Mouse (Mus musculus) liver, postnatal 0 days (tissue): ENCODE measurements around the gene Robo1. TPM values are rescaled to one million over a fixed set of nuclear protein-coding genes. Genes with fewer than 3 reads are reported as not detected.

ENCODE experiments used
- ATAC-seq: fragments of 200-750 bp; cut with Nextera tagmentation; 2 replicates; pipeline ENCODE4 v1.8.0; 2017; ENCODE audit warnings: mild to moderate bottlenecking, moderate library complexity
- DNase-seq: peaks from one replicate; pipeline ENCODE4 v3.0.0-alpha.2; 2016
- H3K27ac ChIP-seq: fragments of 300-500 bp; sonication (generic); 2 replicates; pipeline ENCODE4 v1.5.1; 2014; ENCODE audit warnings: antibody characterized with exemption, moderate library complexity, mild to moderate bottlenecking, low read depth
- H3K27me3 ChIP-seq: fragments of 300-500 bp; sonication (generic); 2 replicates; pipeline ENCODE4 v1.6.1; 2014; ENCODE audit warnings: low read length, control low read depth, mixed read lengths; ENCODE audit not compliant: insufficient read depth
- H3K36me3 ChIP-seq: fragments of 300-500 bp; sonication (generic); replicated peaks from 2 replicates; pipeline ENCODE4 v1.6.1; 2014; ENCODE audit warnings: mild to moderate bottlenecking, control low read depth, low read length, moderate library complexity, mixed read lengths; ENCODE audit not compliant: insufficient read depth
- H3K4me1 ChIP-seq: fragments of 300-500 bp; sonication (generic); 2 replicates; pipeline ENCODE4 v1.6.1; 2014; ENCODE audit warnings: antibody characterized with exemption, mild to moderate bottlenecking, control low read depth; ENCODE audit not compliant: insufficient read depth
- H3K4me2 ChIP-seq: fragments of 300-500 bp; sonication (generic); 2 replicates; pipeline ENCODE4 v1.6.1; 2014; ENCODE audit warnings: low read depth, mild to moderate bottlenecking, low read length, moderate library complexity, mixed read lengths
- H3K4me3 ChIP-seq: fragments of 300-500 bp; sonication (generic); 2 replicates; pipeline ENCODE4 v1.5.1; 2014; ENCODE audit warnings: low read depth, low read length
- H3K9ac ChIP-seq: fragments of 300-500 bp; sonication (generic); replicated peaks from 2 replicates; pipeline ENCODE4 v1.6.1; 2014; ENCODE audit warnings: mild to moderate bottlenecking, moderate library complexity
- H3K9me3 ChIP-seq: fragments of 300-500 bp; sonication (generic); 2 replicates; pipeline ENCODE4 v1.6.1; 2016; ENCODE audit warnings: mild to moderate bottlenecking, control low read depth, low read length, mixed read lengths
- CTCF ChIP-seq: sonication (generic); IDR thresholded peaks from 2 replicates; pipeline ENCODE4 v1.5.1; 2016; ENCODE audit warnings: antibody characterized with exemption, low read depth
- EP300 ChIP-seq: IDR thresholded peaks from 2 replicates; pipeline ENCODE4 v1.6.1; 2016; ENCODE audit warnings: antibody characterized with exemption, low read depth, mild to moderate bottlenecking
- WGBS: fragments of 180-500 bp; shearing (Covaris S2); extraction: QIAGEN DNeasy Blood & Tissue Kit; methylation state at CpG from one replicate; pipeline ENCODE4 v1.1.7; 2014; ENCODE audit not compliant: insufficient replicate concordance; 5-methylcytosine and 5-hydroxymethylcytosine counted together
- polyA plus RNA-seq: library from polyadenylated mRNA; unstranded; fragments of >200 nt; fragmentation: Nextera tagmentation; extraction: Ambion mirVana; gene quantifications from 2 replicates; pipeline ENCODE4 v1.2.1, GENCODE M21; 2015

Robo1 gene
- polyA plus RNA-seq, 1 experiment from 2014 or later, result 2.4 TPM

- H3K27ac ChIP-seq, result no peak overlapping the region
- no peak for DNase-seq
- TF ChIP-seq CTCF (peak; percentile 63), EP300 (no peak)
Measured at GRCm38 (mm10) chr16:72691909-72692308, 383.8 kb downstream of the Robo1 start.

DNA sequence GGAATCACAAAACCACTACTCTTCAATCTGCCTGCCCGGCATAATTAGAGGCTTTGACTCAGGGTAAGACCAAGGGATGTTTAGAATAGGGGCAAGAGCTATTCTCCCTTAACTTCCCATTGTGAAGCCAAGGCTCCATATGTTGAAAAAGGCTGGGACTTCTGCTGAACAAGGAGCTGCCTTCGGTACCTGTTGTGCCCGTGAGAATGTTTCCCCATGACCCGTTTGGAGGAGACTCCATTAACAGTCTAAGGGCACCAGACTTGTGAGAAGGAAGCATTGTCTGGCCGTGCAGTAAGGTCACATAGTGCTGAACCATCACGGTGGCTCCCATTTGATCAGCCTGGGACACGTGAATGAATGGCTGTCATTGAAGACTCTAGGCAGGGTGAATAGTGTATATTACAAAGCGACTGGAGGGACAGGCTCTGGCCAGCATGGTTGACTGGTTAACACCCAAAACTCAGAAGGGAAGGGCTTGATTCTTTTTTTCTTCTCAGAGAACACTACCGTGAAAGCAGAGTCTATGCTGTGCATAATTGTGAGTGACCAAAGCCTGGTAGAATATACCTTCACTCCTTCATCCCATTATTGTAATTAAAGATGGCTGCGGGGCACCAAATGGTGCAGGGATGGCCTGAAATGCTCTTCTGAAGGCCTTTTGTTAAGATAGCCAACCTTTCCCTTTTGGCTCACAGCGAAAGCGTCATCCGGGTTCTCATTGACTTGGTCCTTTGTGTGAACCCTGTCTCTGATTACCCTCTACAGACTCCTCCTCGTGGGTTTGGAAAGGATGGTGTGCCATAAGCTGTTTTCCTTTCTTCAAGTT, 385.6 kb downstream of the Robo1 start:
- 75% methylated on average over 14 of the region's 14 CpGs for WGBS
- Histone ChIP-seq H3K4me2 (no peak overlapping the region), H3K36me3 (no peaks in the 10 kb centered on the region), H3K9ac (no peak overlapping the region), H3K27me3 (no peaks in the 10 kb centered on the region), H3K4me3 (no peak overlapping the region), H3K9me3 (no peaks in the 10 kb centered on the region), H3K27ac (no peak overlapping the region), H3K4me1 (no peaks in the 10 kb centered on the region)
- DNase-seq (no peak), ATAC-seq (no peak)
- no peak for TF ChIP-seq CTCF
- no peak for TF ChIP-seq EP300

More at GRCm38 (mm10) chr16:72691909-72692308, 383.8 kb downstream of the Robo1 start:
- H3K27me3 ChIP-seq, result no peaks in the 10 kb centered on the region
- H3K4me1 ChIP-seq, result no peaks in the 10 kb centered on the region
- ATAC-seq, result peak; percentile 28; the same call in 1 of the 2 replicates
- H3K9ac ChIP-seq, result no peak overlapping the region
- no peak overlapping the region for H3K4me2 ChIP-seq
- H3K4me3 ChIP-seq, result no peak overlapping the region
- 41% methylated on average over 3 of the region's 3 CpGs for WGBS
- no peaks in the 10 kb centered on the region for H3K36me3 ChIP-seq
- no peaks in the 10 kb centered on the region for H3K9me3 ChIP-seq

- Histone ChIP-seq H3K4me2 (no peak overlapping the region), H3K27me3 (no peaks in the 10 kb centered on the region), H3K9me3 (no peaks in the 10 kb centered on the region), H3K9ac (no peak overlapping the region), H3K36me3 (no peaks in the 10 kb centered on the region), H3K4me1 (no peaks in the 10 kb centered on the region), H3K4me3 (no peak overlapping the region), H3K27ac (no peak overlapping the region)
- ATAC-seq (no peak), DNase-seq (no peak)
- WGBS, result 70% methylated on average over 5 of the region's 5 CpGs
- TF ChIP-seq EP300 (no peak), CTCF (no peak)
Measured at GRCm38 (mm10) chr16:72694787-72695186, 386.7 kb downstream of the Robo1 start.

DNA sequence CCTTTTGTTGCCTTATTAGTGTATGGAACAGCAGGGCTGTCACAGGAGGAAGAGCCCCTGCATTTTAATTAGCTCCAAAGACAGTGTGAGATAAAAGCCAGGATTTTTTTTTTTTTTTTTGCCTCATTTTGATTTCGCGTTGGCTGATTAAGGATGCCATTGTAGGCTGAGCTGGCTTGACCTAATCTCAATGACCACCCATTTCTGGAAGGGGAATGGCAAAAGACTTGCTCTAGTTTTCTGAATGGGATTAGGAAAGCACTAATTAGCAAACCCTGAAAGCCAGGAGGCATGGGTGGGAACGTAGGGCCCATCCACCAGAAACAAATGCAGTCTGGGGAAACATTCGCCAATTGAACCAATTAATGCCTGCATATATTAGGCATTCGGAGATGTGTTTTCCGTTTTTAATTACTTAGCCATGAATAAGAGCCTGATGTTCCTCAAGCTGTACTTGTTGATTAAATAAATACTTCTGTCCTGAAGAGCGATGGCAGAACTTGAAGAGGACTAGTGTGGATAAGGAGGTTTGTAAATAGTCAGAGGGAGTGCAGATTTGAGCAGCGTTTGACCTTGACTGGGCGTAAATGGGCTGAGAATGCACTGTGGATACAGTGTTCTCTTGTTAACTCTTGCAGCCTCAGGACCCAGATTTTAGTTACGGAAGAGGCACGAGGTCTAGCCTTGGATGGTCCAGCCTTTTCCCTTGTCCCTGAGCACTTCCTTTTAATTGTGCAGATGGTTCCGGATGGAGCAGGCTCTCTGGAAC, 391.3 kb downstream of the Robo1 start:
- no peak overlapping the region for H3K9ac ChIP-seq
- TF ChIP-seq EP300 (no peak), CTCF (no peak)
- no peaks in the 10 kb centered on the region for H3K9me3 ChIP-seq
- ATAC-seq (no peak), DNase-seq (no peak)
- no peak overlapping the region for H3K27ac ChIP-seq
- H3K4me1 ChIP-seq, result no peaks in the 10 kb centered on the region; the same call in 1 of the 2 replicates
- H3K4me3 ChIP-seq, result no peak overlapping the region
- no peaks in the 10 kb centered on the region for H3K36me3 ChIP-seq
- H3K4me2 ChIP-seq, result no peak overlapping the region
- 60% methylated on average over 12 of the region's 12 CpGs for WGBS
- H3K27me3 ChIP-seq, result no peaks in the 10 kb centered on the region

- H3K9me3 ChIP-seq, result no peaks in the 10 kb centered on the region
- no peaks in the 10 kb centered on the region for H3K27me3 ChIP-seq
- H3K9ac ChIP-seq, result no peak overlapping the region
- H3K4me2 ChIP-seq, result no peak overlapping the region
- 80% methylated on average over 11 of the region's 11 CpGs for WGBS
- TF ChIP-seq CTCF, result no peak
- TF ChIP-seq EP300, result no peak
- DNase-seq (no peak), ATAC-seq (no peak)
- H3K36me3 ChIP-seq, result no peaks in the 10 kb centered on the region
- H3K4me3 ChIP-seq, result no peak overlapping the region
- no peaks in the 10 kb centered on the region; the same call in 1 of the 2 replicates for H3K4me1 ChIP-seq
- no peak overlapping the region for H3K27ac ChIP-seq
Measured at GRCm38 (mm10) chr16:72700297-72700696, 392.2 kb downstream of the Robo1 start.

GRCm38 (mm10) chr16:72703486-72703885, 395.4 kb downstream of the Robo1 start:
- 72% methylated on average over 6 of the region's 6 CpGs for WGBS
- H3K27me3 ChIP-seq, result no peaks in the 10 kb centered on the region
- H3K27ac ChIP-seq, result no peak overlapping the region
- TF ChIP-seq CTCF (no peak), EP300 (no peak)
- no peak overlapping the region for H3K4me3 ChIP-seq
- ATAC-seq (no peak), DNase-seq (no peak)
- no peaks in the 10 kb centered on the region for H3K36me3 ChIP-seq
- H3K9me3 ChIP-seq, result no peaks in the 10 kb centered on the region
- no peak overlapping the region for H3K9ac ChIP-seq
- H3K4me1 ChIP-seq, result no peaks in the 10 kb centered on the region; the same call in 1 of the 2 replicates
- no peak overlapping the region for H3K4me2 ChIP-seq
